Mouse (Mus musculus) MEL (cell line): ENCODE results near the gene Helz.

Experiments
- CTCF ChIP-seq, 3 experiments: IDR thresholded peaks in 2 of 3; conservative IDR thresholded peaks in 1 of 3; 2 replicates each; pipeline ENCODE4 v1.5.1; 2011 to 2012; ENCODE audit warnings: low read length in 3 of 3, low read depth in 2 of 3, mild to moderate bottlenecking in 2 of 3, improper control_type of control experiment in 1 of 3, inconsistent platforms in 1 of 3, mixed read lengths in 1 of 3, moderate library complexity in 1 of 3; ENCODE audit not compliant: control insufficient read depth in 1 of 3, insufficient read depth in 1 of 3, poor library complexity in 1 of 3, severe bottlenecking in 1 of 3
- KAT2A ChIP-seq: conservative IDR thresholded peaks from 2 replicates; pipeline ENCODE4 v1.6.1; 2012; ENCODE audit warnings: low read depth, low read length, improper control_type of control experiment, inconsistent platforms
- MAX ChIP-seq: IDR thresholded peaks from 2 replicates; pipeline ENCODE4 v1.6.1; 2011; ENCODE audit warnings: low read length, improper control_type of control experiment
- MEF2A ChIP-seq: IDR thresholded peaks from 2 replicates; pipeline ENCODE4 v1.6.1; 2014; ENCODE audit warnings: low read depth, mild to moderate bottlenecking, inconsistent platforms, low read length, improper control_type of control experiment; ENCODE audit not compliant: poor library complexity, insufficient replicate concordance, severe bottlenecking; ENCODE audit errors: extremely low read depth
- POLR2A ChIP-seq, 2 experiments: IDR thresholded peaks; 2 replicates each; pipeline ENCODE4 v1.6.1; 2011 to 2012; ENCODE audit warnings: low read length in 2 of 2, mild to moderate bottlenecking in 2 of 2, control low read depth in 1 of 2, improper control_type of control experiment in 1 of 2, low read depth in 1 of 2, moderate library complexity in 1 of 2; ENCODE audit not compliant: control insufficient read depth in 1 of 2, insufficient read depth in 1 of 2, poor library complexity in 1 of 2
- POLR2AphosphoS5 ChIP-seq: IDR thresholded peaks from 2 replicates; pipeline ENCODE4 v1.6.1; 2012; ENCODE audit warnings: low read depth, borderline replicate concordance, mild to moderate bottlenecking, inconsistent platforms, low read length, moderate library complexity, mixed read lengths
- SMC3 ChIP-seq: IDR thresholded peaks from 2 replicates; pipeline ENCODE4 v1.6.1; 2011; ENCODE audit warnings: low read depth, low read length, improper control_type of control experiment
- TBP ChIP-seq: IDR thresholded peaks from 2 replicates; pipeline ENCODE4 v1.8.0; 2011; ENCODE audit warnings: low read depth, low read length, improper control_type of control experiment
- TCF12 ChIP-seq: IDR thresholded peaks from 2 replicates; pipeline ENCODE4 v1.6.1; 2014; ENCODE audit warnings: low read depth, mild to moderate bottlenecking, inconsistent platforms, low read length, improper control_type of control experiment, moderate library complexity
- UBTF ChIP-seq: IDR thresholded peaks from 2 replicates; pipeline ENCODE4 v1.6.1; 2012; ENCODE audit warnings: low read depth, mild to moderate bottlenecking, inconsistent platforms, low read length, improper control_type of control experiment, moderate library complexity, borderline replicate concordance; ENCODE audit not compliant: insufficient read depth
- USF1 ChIP-seq: IDR thresholded peaks from 2 replicates; pipeline ENCODE4 v1.6.1; 2014; ENCODE audit warnings: low read depth, mild to moderate bottlenecking, inconsistent platforms, low read length, improper control_type of control experiment, moderate library complexity
- USF2 ChIP-seq, 2 experiments: IDR thresholded peaks; 2 replicates each; pipeline ENCODE4 v1.6.1; 2011 to 2012; ENCODE audit warnings: improper control_type of control experiment in 2 of 2, low read length in 2 of 2, borderline replicate concordance in 1 of 2, inconsistent platforms in 1 of 2, low read depth in 1 of 2, mild to moderate bottlenecking in 1 of 2; ENCODE audit not compliant: insufficient read depth in 1 of 2

GRCm38 (mm10) chr11:107617976-107618375 lies 70.2 kb downstream of the Helz start:
- TF ChIP-seq UBTF = no peak
- no peak for TF ChIP-seq MAX
- TF ChIP-seq POLR2A (IDR thresholded peaks at IDR 0.05; ENCODE audit: control insufficient read depth in 1 of 2, insufficient read depth in 1 of 2, low read depth in 1 of 2, low read length in 2 of 2, poor library complexity in 1 of 2) = no peak
- no peak for TF ChIP-seq MEF2A
- no peak for TF ChIP-seq CTCF (IDR thresholded peaks at IDR 0.05 in 2 of 3, conservative IDR thresholded peaks at IDR 0.05 in 1 of 3; ENCODE audit: control insufficient read depth in 1 of 3, insufficient read depth in 1 of 3, low read depth in 2 of 3, low read length in 3 of 3, poor library complexity in 1 of 3, severe bottlenecking in 1 of 3)
- TF ChIP-seq USF2 (IDR thresholded peaks at IDR 0.05; ENCODE audit: borderline replicate concordance in 1 of 2, insufficient read depth in 1 of 2, low read depth in 1 of 2, low read length in 2 of 2) = no peak
- no peak for TF ChIP-seq KAT2A
- no peak for TF ChIP-seq TCF12
- no peak for TF ChIP-seq SMC3
- no peak for TF ChIP-seq POLR2AphosphoS5
- no peak for TF ChIP-seq TBP
- TF ChIP-seq USF1 = no peak
